Mouse (Mus musculus) spleen, adult 2 months (tissue): ENCODE data around the gene Tle4. TPM values are rescaled to one million over a fixed set of nuclear protein-coding genes. Genes with fewer than 3 reads are reported as not detected.

ENCODE experiments used
- DNase-seq, 2 experiments: peaks; one replicate each; pipeline versions ENCODE4 v3.0.0 to v3.0.0-alpha.2; 2012 to 2021; ENCODE audit warnings: low spot score in 2 of 2, low read depth in 1 of 2
- H3K27ac ChIP-seq: fragments of 200-500 bp; 2 replicates; pipeline ENCODE4 v1.5.1; 2012; ENCODE audit warnings: low read length, inconsistent platforms; ENCODE audit not compliant: insufficient read depth
- H3K27me3 ChIP-seq: fragments of 200-500 bp; 2 replicates; pipeline ENCODE4 v1.6.1; 2012; ENCODE audit warnings: mild to moderate bottlenecking, moderate library complexity, low read length, inconsistent platforms; ENCODE audit not compliant: control insufficient read depth, insufficient read depth
- H3K36me3 ChIP-seq: fragments of 200-500 bp; 2 replicates; pipeline ENCODE4 v1.6.1; 2012; ENCODE audit warnings: mild to moderate bottlenecking, low read length, inconsistent platforms; ENCODE audit not compliant: control insufficient read depth, insufficient read depth
- H3K4me1 ChIP-seq: fragments of 200-500 bp; 2 replicates; pipeline ENCODE4 v1.6.1; 2011; ENCODE audit warnings: inconsistent platforms; ENCODE audit not compliant: control insufficient read depth, insufficient read depth, insufficient read length
- H3K4me3 ChIP-seq: fragments of 200-500 bp; 2 replicates; pipeline ENCODE4 v1.5.1; 2011; ENCODE audit warnings: mild to moderate bottlenecking, inconsistent platforms; ENCODE audit not compliant: insufficient read depth, insufficient read length; ENCODE audit errors: extremely low read depth
- CTCF ChIP-seq: fragments of 200-500 bp; IDR thresholded peaks from 2 replicates; pipeline ENCODE4 v1.5.1; 2011; ENCODE audit warnings: mild to moderate bottlenecking, inconsistent platforms; ENCODE audit not compliant: insufficient read depth, insufficient read length, insufficient replicate concordance; ENCODE audit errors: extremely low read depth
- POLR2A ChIP-seq: fragments of 200-500 bp; IDR thresholded peaks from 2 replicates; pipeline ENCODE4 v1.6.1; 2011; ENCODE audit warnings: low read depth, low read length, inconsistent platforms
- WGBS: fragments of 180-500 bp; shearing (Covaris S2); methylation state at CpG from one replicate; pipeline ENCODE4 v1.1.7; 2018; 5-methylcytosine and 5-hydroxymethylcytosine counted together
- polyA plus RNA-seq: library from polyadenylated mRNA; depleted of rRNA; stranded (reverse); fragments of >200 nt; gene quantifications from 2 replicates; pipeline ENCODE4 v1.2.3, GENCODE M21; 2012

The Tle4 gene
- polyA plus RNA-seq, 1 experiment: 15.9 TPM

GRCm38 (mm10) chr19:14547133-14547842 is 50.6 kb downstream of the Tle4 start:
- H3K27ac ChIP-seq: no peak overlapping the region
- 92% methylated on average over 8 of the region's 8 CpGs for WGBS
- H3K27me3 ChIP-seq: no peaks in the 10 kb centered on the region
- no peak overlapping the region for H3K4me3 ChIP-seq
- peaks cover 7% of the 10 kb centered on the region for H3K4me1 ChIP-seq
- TF ChIP-seq POLR2A (no peak), CTCF (no peak)
- no peak for DNase-seq
- H3K36me3 ChIP-seq: peaks cover 1% of the 10 kb centered on the region; the same call in 1 of the 2 replicates

GRCm38 (mm10) chr19:14545485-14545884 is 52.4 kb downstream of the Tle4 start:
- Histone ChIP-seq H3K4me1 (peaks cover 6% of the 10 kb centered on the region), H3K36me3 (peaks cover 1% of the 10 kb centered on the region; the same call in 1 of the 2 replicates), H3K4me3 (no peak overlapping the region), H3K27ac (no peak overlapping the region), H3K27me3 (no peaks in the 10 kb centered on the region)
- no peak for DNase-seq
- WGBS: 74% methylated on average over 1 of the region's 1 CpGs
- no peak for TF ChIP-seq POLR2A
- no peak for TF ChIP-seq CTCF

GRCm38 (mm10) chr19:14543305-14543704 is 54.5 kb downstream of the Tle4 start:
- Histone ChIP-seq H3K36me3 (peaks cover 1% of the 10 kb centered on the region; the same call in 1 of the 2 replicates), H3K4me1 (peaks cover 6% of the 10 kb centered on the region), H3K27me3 (no peaks in the 10 kb centered on the region), H3K4me3 (no peak overlapping the region), H3K27ac (no peak overlapping the region)
- WGBS: 64% methylated on average over 1 of the region's 1 CpGs
- no peak for DNase-seq
- no peak for TF ChIP-seq CTCF
- no peak for TF ChIP-seq POLR2A

GRCm38 (mm10) chr19:14540678-14541077 is 57.2 kb downstream of the Tle4 start:
- TF ChIP-seq CTCF: no peak
- TF ChIP-seq POLR2A: no peak
- H3K36me3 ChIP-seq: peaks cover 1% of the 10 kb centered on the region; the same call in 1 of the 2 replicates
- no peak for DNase-seq
- no peak overlapping the region for H3K4me3 ChIP-seq
- no peak overlapping the region for H3K27ac ChIP-seq
- H3K4me1 ChIP-seq: peaks cover 2% of the 10 kb centered on the region
- WGBS: 92% methylated on average over 3 of the region's 3 CpGs
- no peaks in the 10 kb centered on the region for H3K27me3 ChIP-seq

- no peaks in the 10 kb centered on the region for H3K27me3 ChIP-seq
- 74% methylated on average over 2 of the region's 2 CpGs for WGBS
- no peak for TF ChIP-seq CTCF
- TF ChIP-seq POLR2A: no peak
Observed at GRCm38 (mm10) chr19:14536676-14537075, 61.2 kb downstream of the Tle4 start.

GRCm38 (mm10) chr19:14534447-14534846 is 63.4 kb downstream of the Tle4 start:
- Histone ChIP-seq H3K4me3 (no peak overlapping the region), H3K27ac (no peak overlapping the region), H3K4me1 (no peaks in the 10 kb centered on the region), H3K27me3 (no peaks in the 10 kb centered on the region), H3K36me3 (no peaks in the 10 kb centered on the region; the same call in 1 of the 2 replicates)
- no peak for DNase-seq
- TF ChIP-seq POLR2A (no peak), CTCF (no peak)

More at GRCm38 (mm10) chr19:14536676-14537075, 61.2 kb downstream of the Tle4 start:
- H3K36me3 ChIP-seq: no peaks in the 10 kb centered on the region; the same call in 1 of the 2 replicates
- H3K4me3 ChIP-seq: no peak overlapping the region
- no peaks in the 10 kb centered on the region for H3K4me1 ChIP-seq
- DNase-seq: no peak
- H3K27ac ChIP-seq: no peak overlapping the region

GRCm38 (mm10) chr19:14532861-14533260 is 65.0 kb downstream of the Tle4 start:
- no peak for DNase-seq
- WGBS: 93% methylated on average over 6 of the region's 6 CpGs

More at GRCm38 (mm10) chr19:14532861-14533260, 65.0 kb downstream of the Tle4 start:
- TF ChIP-seq POLR2A (no peak), CTCF (no peak)
- H3K27ac ChIP-seq: no peak overlapping the region
- no peaks in the 10 kb centered on the region; the same call in 1 of the 2 replicates for H3K36me3 ChIP-seq
- no peaks in the 10 kb centered on the region for H3K27me3 ChIP-seq
- H3K4me3 ChIP-seq: no peak overlapping the region
- H3K4me1 ChIP-seq: no peaks in the 10 kb centered on the region; the same call in 1 of the 2 replicates
